Mouse (Mus musculus) C2C12 (cell line): Measurements from ENCODE around the gene Cib1.

Experiments
- CTCF ChIP-seq: IDR thresholded peaks from one replicate; pipeline ENCODE4 v1.5.1; 2011; ENCODE audit not compliant: control insufficient read depth, insufficient read depth, insufficient read length
- MAX ChIP-seq: IDR thresholded peaks from one replicate; pipeline ENCODE4 v1.6.1; 2011; ENCODE audit warnings: mild to moderate bottlenecking, control low read depth
- MYOG ChIP-seq: IDR thresholded peaks from one replicate; pipeline ENCODE4 v1.6.1; 2011; ENCODE audit not compliant: control insufficient read depth, insufficient read length; ENCODE audit errors: extremely low read depth
- USF1 ChIP-seq: IDR thresholded peaks from one replicate; pipeline ENCODE4 v1.6.1; 2011; ENCODE audit warnings: low read depth, mild to moderate bottlenecking, control low read depth, moderate library complexity

DNA sequence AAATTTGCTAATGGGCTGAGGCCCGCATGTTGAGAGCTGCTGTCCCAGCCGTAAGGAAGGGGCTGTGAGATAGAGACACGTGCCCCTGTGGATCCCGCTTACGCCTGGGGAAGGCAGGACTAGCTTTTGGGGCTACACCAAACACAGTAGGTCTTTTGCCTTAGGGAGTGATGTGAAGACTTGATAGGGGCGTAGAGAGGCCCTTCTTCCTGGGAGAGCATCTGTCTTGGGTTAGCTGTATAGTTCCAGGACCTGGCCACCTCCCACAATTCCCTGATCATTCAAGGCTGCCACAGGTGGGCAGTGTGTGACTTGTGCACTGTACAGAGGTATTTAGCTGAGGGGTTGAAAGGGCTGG lies 32.0 kb downstream of the Cib1 start:
- TF ChIP-seq CTCF, result no peak
- TF ChIP-seq USF1, result no peak
- no peak for TF ChIP-seq MAX
- no peak for TF ChIP-seq MYOG
